Mouse (Mus musculus) lung, adult 2 months (tissue): ENCODE measurements around the gene Tead3.

ENCODE experiments used
- CTCF ChIP-seq: fragments of 200-500 bp; IDR thresholded peaks from 2 replicates; pipeline ENCODE4 v1.5.1; 2011; ENCODE audit warnings: mild to moderate bottlenecking, low read length, control low read depth; ENCODE audit not compliant: insufficient read depth
- POLR2A ChIP-seq: fragments of 200-500 bp; IDR thresholded peaks from 2 replicates; pipeline ENCODE4 v1.6.1; 2011; ENCODE audit warnings: low read depth, mild to moderate bottlenecking, control low read depth, low read length, borderline replicate concordance; ENCODE audit errors: extremely low read depth

- TF ChIP-seq POLR2A (no peak), CTCF (no peak)
These were observed 51.7 kb downstream of the Tead3 start for GRCm38 (mm10) chr17:28298888-28299287.
